Mouse (Mus musculus): ENCODE measurements at regions not wholly inside any gene's neighbourhood (a gene's known extent, or its start where the extent isn't known, plus 50 kb on each side); places are given as distances from the start of the nearest gene placed in this dataset.

GRCm38 (mm10) chr2:11356714-11357113 lies 184.8 kb downstream of the Prkcq start:
- Histone ChIP-seq H3K9ac (ENCODE audit: low read depth, low read length, severe bottlenecking) (no peak overlapping the region), H3K36me3 (ENCODE audit: control insufficient read depth, insufficient read depth, low read length) (no peaks in the 10 kb centered on the region), H3K27me3 (ENCODE audit: control insufficient read depth, insufficient read depth, low read length) (no peaks in the 10 kb centered on the region), H3K4me2 (replicated peaks; ENCODE audit: low read depth, low read length, severe bottlenecking) (no peak overlapping the region), H3K4me3 (replicated peaks; ENCODE audit: low read length) (no peak overlapping the region), H3K27ac (replicated peaks; ENCODE audit: low read depth, low read length) (no peak overlapping the region), H3K4me1 (ENCODE audit: control insufficient read depth, insufficient read depth, low read length) (no peaks in the 10 kb centered on the region), H3K9me3 (ENCODE audit: control insufficient read depth, low read length) (peaks cover 3% of the 10 kb centered on the region; the same call in 1 of the 2 replicates)
- no peak for TF ChIP-seq POLR2A (IDR thresholded peaks at IDR 0.05; ENCODE audit: borderline replicate concordance, extremely low read depth, insufficient read depth, insufficient read length)
- no peak for DNase-seq (ENCODE audit: low spot score)
- 82% methylated on average over 5 of the region's 5 CpGs for WGBS
- no peak for ATAC-seq (ENCODE audit: low FRiP score, low read depth)

GRCm38 (mm10) chr2:11355594-11355993 lies 183.7 kb downstream of the Prkcq start:
- Histone ChIP-seq H3K27me3 (ENCODE audit: control insufficient read depth, insufficient read depth, low read length) (no peaks in the 10 kb centered on the region), H3K27ac (replicated peaks; ENCODE audit: low read depth, low read length) (no peak overlapping the region), H3K36me3 (ENCODE audit: control insufficient read depth, insufficient read depth, low read length) (no peaks in the 10 kb centered on the region), H3K9ac (ENCODE audit: low read depth, low read length, severe bottlenecking) (no peak overlapping the region), H3K4me2 (replicated peaks; ENCODE audit: low read depth, low read length, severe bottlenecking) (no peak overlapping the region), H3K4me1 (ENCODE audit: control insufficient read depth, insufficient read depth, low read length) (no peaks in the 10 kb centered on the region), H3K4me3 (replicated peaks; ENCODE audit: low read length) (no peak overlapping the region), H3K9me3 (ENCODE audit: control insufficient read depth, low read length) (peaks cover 3% of the 10 kb centered on the region; the same call in 1 of the 2 replicates)
- no peak for TF ChIP-seq POLR2A (IDR thresholded peaks at IDR 0.05; ENCODE audit: borderline replicate concordance, extremely low read depth, insufficient read depth, insufficient read length)
- ATAC-seq (ENCODE audit: low FRiP score, low read depth), result no peak
- WGBS, result 84% methylated on average over 5 of the region's 5 CpGs
- DNase-seq (ENCODE audit: low spot score), result no peak

Data from limb, embryonic 14.5 days (tissue).